Mouse (Mus musculus) lung, embryonic 16.5 days (tissue): ENCODE data around the gene Olfr1162. TPM values are rescaled to one million over a fixed set of nuclear protein-coding genes. Genes with fewer than 3 reads are reported as not detected.
"Not testable (repeated sequence)": the region's sequence is repeated elsewhere in the genome, so short reads cannot be mapped to it uniquely, and the experiment has no call there.

Experiments
- ATAC-seq: fragments of 200-750 bp; cut with Nextera tagmentation; 2 replicates; pipeline ENCODE4 v1.8.0; 2017; ENCODE audit warnings: low read depth, mild to moderate bottlenecking, moderate library complexity
- H3K27ac ChIP-seq: fragments of 300-500 bp; sonication (generic); 2 replicates; pipeline ENCODE4 v1.5.1; 2014; ENCODE audit warnings: mild to moderate bottlenecking, control low read depth, low read length
- H3K27me3 ChIP-seq: fragments of 300-500 bp; sonication (generic); 2 replicates; pipeline ENCODE4 v1.6.1; 2014; ENCODE audit warnings: low read depth, low read length, mixed read lengths; ENCODE audit not compliant: control insufficient read depth, insufficient read depth
- H3K36me3 ChIP-seq: fragments of 300-500 bp; sonication (generic); 2 replicates; pipeline ENCODE4 v1.6.1; 2014; ENCODE audit warnings: low read length; ENCODE audit not compliant: control insufficient read depth, insufficient read depth
- H3K4me1 ChIP-seq: fragments of 300-500 bp; sonication (generic); replicated peaks from 2 replicates; pipeline ENCODE4 v1.6.1; 2014; ENCODE audit warnings: low read length, mixed read lengths; ENCODE audit not compliant: control insufficient read depth, insufficient read depth
- H3K4me2 ChIP-seq: fragments of 300-500 bp; sonication (generic); 2 replicates; pipeline ENCODE4 v1.6.1; 2014; ENCODE audit warnings: low read depth, low read length, control low read depth
- H3K4me3 ChIP-seq: fragments of 300-500 bp; sonication (generic); 2 replicates; pipeline ENCODE4 v1.5.1; 2014; ENCODE audit warnings: mild to moderate bottlenecking, low read length, control low read depth
- H3K9ac ChIP-seq: fragments of 300-500 bp; sonication (generic); 2 replicates; pipeline ENCODE4 v1.6.1; 2014; ENCODE audit warnings: low read length, control low read depth
- H3K9me3 ChIP-seq: fragments of 300-500 bp; sonication (generic); 2 replicates; pipeline ENCODE4 v1.6.1; 2016; ENCODE audit warnings: low read length; ENCODE audit not compliant: control insufficient read depth
- WGBS: fragments of 180-500 bp; shearing (Covaris S2); extraction: QIAGEN DNeasy Blood & Tissue Kit; methylation state at CpG from one replicate; pipeline ENCODE4 v1.1.7; 2014; 5-methylcytosine and 5-hydroxymethylcytosine counted together
- polyA plus RNA-seq: library from polyadenylated mRNA; unstranded; fragments of >200 nt; fragmentation: Nextera tagmentation; extraction: Ambion mirVana; gene quantifications from 2 replicates; pipeline ENCODE4 v1.2.1, GENCODE M21; 2015

The Olfr1162 gene
- polyA plus RNA-seq, result not detected in 2 replicates

DNA sequence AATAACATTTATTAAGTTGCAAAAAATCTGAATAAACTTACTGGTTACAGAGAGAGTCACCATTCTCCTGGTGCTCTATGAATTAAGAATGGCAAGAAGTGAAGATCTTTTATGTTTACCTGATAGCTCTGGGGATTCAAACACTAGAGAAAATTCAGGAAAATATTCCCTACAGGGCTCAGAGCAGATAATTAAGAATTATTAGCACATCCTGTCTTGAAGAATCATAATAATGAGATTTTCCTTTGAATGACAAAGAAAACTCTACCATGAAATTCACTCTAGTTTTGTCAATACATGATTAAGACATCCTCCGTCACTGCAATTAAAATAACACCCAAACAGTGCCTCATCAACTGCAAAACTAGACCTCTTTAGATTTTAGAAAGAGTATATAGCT, at the start of gene Olfr1162:
Gene Olfr1162, minus strand, starts transcription at position 101 of the 400 bp plus-strand sequence.
- no peaks in the 10 kb centered on the region for H3K9me3 ChIP-seq
- H3K4me2 ChIP-seq, result no peak within 1 kb of the TSS
- WGBS, result 79% methylated on average over 1 of the region's 1 CpGs
- no peaks in the 10 kb centered on the region for H3K36me3 ChIP-seq
- no peaks in the 10 kb centered on the region for H3K4me1 ChIP-seq
- no peak within 1 kb of the TSS for H3K4me3 ChIP-seq
- H3K9ac ChIP-seq, result no peak within 1 kb of the TSS
- no peaks in the 10 kb centered on the region for H3K27me3 ChIP-seq
- H3K27ac ChIP-seq, result no peak within 1 kb of the TSS
- no peak for ATAC-seq

DNA sequence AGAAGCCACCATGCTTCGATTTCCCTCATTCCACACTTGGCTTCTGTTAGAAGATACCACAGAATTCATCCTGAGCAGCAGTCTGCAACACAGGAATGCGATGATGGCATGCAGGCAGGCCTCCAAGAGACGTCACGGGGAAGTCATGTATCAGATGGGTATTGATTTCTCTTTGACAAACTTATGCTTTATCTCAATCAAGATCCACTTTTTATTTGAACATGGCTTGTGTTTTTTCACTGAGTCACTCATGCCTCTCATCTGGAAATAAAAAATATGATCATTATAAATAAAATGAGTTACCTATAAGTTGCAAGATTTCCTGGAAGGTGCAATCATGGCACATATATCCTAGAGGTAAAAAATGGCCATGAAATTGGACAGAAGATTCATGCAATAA, 42.9 kb upstream of the Olfr1162 start, which contains the start of gene Olfr1164:
Gene Olfr1164, minus strand, starts transcription at position 101 of the 400 bp plus-strand sequence.
- no peak for ATAC-seq
- Histone ChIP-seq H3K9ac (no peak within 1 kb of the TSS), H3K4me1 (no peaks in the 10 kb centered on the region), H3K36me3 (no peaks in the 10 kb centered on the region), H3K27ac (no peak within 1 kb of the TSS), H3K4me2 (no peak within 1 kb of the TSS), H3K27me3 (no peaks in the 10 kb centered on the region), H3K4me3 (no peak within 1 kb of the TSS), H3K9me3 (no peaks in the 10 kb centered on the region)
- 70% methylated on average over 4 of the region's 4 CpGs for WGBS

DNA sequence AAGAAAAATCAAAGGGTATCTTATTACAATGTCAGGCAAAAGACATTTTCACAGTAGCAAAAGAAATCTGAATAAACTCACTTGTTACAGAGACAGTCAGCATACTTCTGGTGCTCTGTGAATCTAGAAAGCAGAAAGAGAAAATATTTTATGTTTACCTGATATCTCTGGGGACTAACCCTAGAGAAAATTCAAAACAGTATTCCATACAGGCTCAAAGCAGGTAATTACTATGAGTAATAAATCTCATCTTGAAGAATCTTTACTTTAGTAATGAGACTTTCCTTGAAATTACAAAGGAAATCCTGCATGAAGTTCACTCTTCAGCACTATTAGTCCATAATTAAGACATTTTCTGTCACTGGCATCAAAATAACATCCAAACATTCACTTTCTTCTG, 20.8 kb upstream of the Olfr1162 start, which contains the start of gene Olfr1163:
Gene Olfr1163, minus strand, starts transcription at position 101 of the 400 bp plus-strand sequence.
- no peak for ATAC-seq
- no peaks in the 10 kb centered on the region for H3K9me3 ChIP-seq
- H3K27me3 ChIP-seq, result no peaks in the 10 kb centered on the region
- H3K4me2 ChIP-seq, result no peak within 1 kb of the TSS
- no peaks in the 10 kb centered on the region for H3K4me1 ChIP-seq
- no peak within 1 kb of the TSS for H3K27ac ChIP-seq
- no peaks in the 10 kb centered on the region for H3K36me3 ChIP-seq
- H3K4me3 ChIP-seq, result no peak within 1 kb of the TSS
- H3K9ac ChIP-seq, result no peak within 1 kb of the TSS

DNA sequence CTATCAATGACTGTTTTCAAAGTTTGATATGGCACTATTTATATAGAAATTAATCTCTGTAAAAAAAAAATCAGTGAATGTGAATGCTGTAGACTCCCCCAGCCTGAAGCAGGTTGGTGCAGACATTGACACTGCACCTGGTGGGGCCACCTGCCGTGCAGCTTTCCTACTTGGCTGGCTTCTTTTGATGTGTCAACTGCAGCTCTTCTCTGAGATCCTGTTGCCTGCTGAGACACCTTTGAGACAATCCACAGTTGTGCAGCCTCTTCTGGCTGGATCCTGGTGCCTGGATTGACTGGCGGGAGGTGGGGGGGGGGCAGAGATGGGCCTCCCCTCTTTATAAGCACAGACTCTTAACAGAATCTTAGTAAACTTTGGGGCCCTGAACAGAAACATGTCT, 12.7 kb upstream of the Olfr1162 start:
- no peak for ATAC-seq
- Histone ChIP-seq H3K27me3 (no peaks in the 10 kb centered on the region), H3K36me3 (no peaks in the 10 kb centered on the region), H3K9me3 (no peaks in the 10 kb centered on the region), H3K9ac (no peak overlapping the region), H3K27ac (no peak overlapping the region), H3K4me2 (no peak overlapping the region), H3K4me3 (no peak overlapping the region), H3K4me1 (no peaks in the 10 kb centered on the region)
- 79% methylated on average over 2 of the region's 2 CpGs for WGBS

DNA sequence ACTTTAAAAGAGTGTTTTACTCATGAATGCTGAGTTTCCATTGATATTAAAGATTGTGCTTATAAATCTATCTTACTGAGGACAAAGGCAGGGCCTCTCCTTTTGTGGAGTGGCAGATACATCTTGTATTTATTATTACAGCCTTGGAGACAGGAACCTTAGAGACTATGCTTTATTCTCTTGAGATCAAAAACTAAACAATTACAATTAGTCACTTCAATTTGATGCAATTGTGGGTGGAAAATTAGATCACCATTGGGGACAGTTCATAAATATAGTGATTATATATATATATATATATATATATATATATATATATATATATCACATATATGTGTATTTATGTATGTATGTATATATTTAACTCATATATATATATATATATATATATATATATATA, 13.3 kb downstream of the Olfr1162 start, which contains the start of gene Olfr73:
Gene Olfr73, minus strand, starts transcription at position 101 of the 400 bp plus-strand sequence.
- H3K4me3 ChIP-seq, result no peak within 1 kb of the TSS
- H3K27me3 ChIP-seq, result no peaks in the 10 kb centered on the region
- H3K4me1 ChIP-seq, result no peaks in the 10 kb centered on the region
- no peaks in the 10 kb centered on the region for H3K9me3 ChIP-seq
- H3K9ac ChIP-seq, result no peak within 1 kb of the TSS
- no peaks in the 10 kb centered on the region for H3K36me3 ChIP-seq
- no peak for ATAC-seq
- H3K27ac ChIP-seq, result no peak within 1 kb of the TSS
- H3K4me2 ChIP-seq, result no peak within 1 kb of the TSS

DNA sequence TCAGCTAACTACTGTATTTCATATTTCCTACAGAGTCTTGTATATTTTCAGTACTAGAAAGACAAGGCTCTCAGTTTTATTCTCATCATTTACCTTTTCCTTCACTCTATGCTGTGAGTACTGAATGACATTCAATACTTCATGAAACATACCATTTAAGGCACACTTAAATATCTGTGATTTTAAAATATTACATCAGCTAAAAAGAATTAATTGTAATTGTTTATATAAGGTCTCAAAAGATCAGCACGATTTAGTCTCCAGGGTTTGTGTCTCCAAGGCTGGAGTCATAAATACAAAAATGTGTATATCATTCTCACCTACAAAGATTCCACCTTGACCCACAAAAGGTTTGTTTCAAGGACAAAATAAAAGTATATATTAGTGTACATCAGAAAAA, 28.5 kb downstream of the Olfr1162 start, which contains the start of gene Olfr1161:
Gene Olfr1161, plus strand, starts transcription at position 301 of the 400 bp plus-strand sequence.
- H3K4me2 ChIP-seq, H3K36me3 ChIP-seq, H3K4me1 ChIP-seq, H3K9me3 ChIP-seq, H3K27ac ChIP-seq, H3K9ac ChIP-seq, H3K4me3 ChIP-seq, ATAC-seq, H3K27me3 ChIP-seq: not testable (repeated sequence)
- 62% methylated on average over 1 of the region's 1 CpGs for WGBS

DNA sequence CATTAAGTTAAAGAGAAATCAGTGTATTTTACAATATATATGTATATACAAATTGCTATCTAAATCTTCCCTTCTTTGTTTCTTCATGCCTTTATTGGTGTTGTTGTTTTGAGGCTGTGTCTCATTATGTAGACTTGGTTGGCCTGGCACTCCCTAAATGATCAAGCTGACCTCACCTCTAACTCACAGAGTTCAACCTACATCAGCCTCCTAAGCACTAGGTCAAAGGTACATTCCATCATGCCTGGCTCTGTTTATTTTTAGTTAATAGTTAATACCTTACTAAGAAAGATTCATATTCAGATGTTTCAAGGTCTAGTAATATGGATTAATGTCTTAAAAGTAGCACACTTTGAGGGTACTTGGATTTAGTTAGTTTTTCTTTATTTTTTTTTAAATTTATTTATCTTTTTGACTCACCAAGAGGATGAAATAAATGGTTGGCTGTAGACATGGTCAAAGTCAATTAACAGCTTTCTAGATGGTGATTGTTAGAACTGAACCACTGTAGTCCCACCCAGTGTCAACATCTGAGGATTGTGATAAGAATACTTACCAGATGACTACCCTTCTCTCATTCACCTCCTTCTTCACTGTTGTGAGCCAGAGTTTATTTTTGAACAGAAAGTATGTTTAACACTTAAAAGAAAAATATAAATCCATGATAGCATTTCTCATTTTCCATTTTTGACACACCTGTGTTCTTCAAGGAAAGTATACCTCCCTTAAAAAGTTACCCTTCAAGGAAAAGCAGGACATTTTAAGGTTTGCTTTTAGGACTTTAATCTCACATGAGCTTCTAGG, 43.2 kb downstream of the Olfr1162 start, which contains the start of gene Olfr1160:
Gene Olfr1160, minus strand, starts transcription at position 754 of the 804 bp plus-strand sequence.
- Histone ChIP-seq H3K4me2 (no peak within 1 kb of the TSS), H3K4me1 (no peaks in the 10 kb centered on the region), H3K9me3 (no peaks in the 10 kb centered on the region), H3K4me3 (no peak within 1 kb of the TSS), H3K36me3 (no peaks in the 10 kb centered on the region), H3K9ac (no peak within 1 kb of the TSS), H3K27ac (no peak within 1 kb of the TSS), H3K27me3 (no peaks in the 10 kb centered on the region)
- no peak for ATAC-seq

Other genes starting within 250 kb of the Olfr1162 start
- not detected in 2 replicates for gene Olfr1145, start 241.3 kb downstream of the Olfr1162 start, polyA plus RNA-seq
- not detected in 2 replicates for gene Olfr1148, start 220.6 kb downstream of the Olfr1162 start, polyA plus RNA-seq
- not detected in 2 replicates for gene Olfr1150-ps1, start 207.1 kb downstream of the Olfr1162 start, polyA plus RNA-seq
- not detected in 2 replicates for gene Olfr1151, start 195.3 kb downstream of the Olfr1162 start, polyA plus RNA-seq
- gene Olfr1152, start 184.6 kb downstream of the Olfr1162 start, polyA plus RNA-seq, result not detected in 2 replicates
- not detected in 2 replicates for gene Olfr1153, start 156.2 kb downstream of the Olfr1162 start, polyA plus RNA-seq
- not detected in 2 replicates for gene Olfr1154, start 146.0 kb downstream of the Olfr1162 start, polyA plus RNA-seq
- not detected in 2 replicates for gene Olfr1155, start 106.0 kb downstream of the Olfr1162 start, polyA plus RNA-seq
- not detected in 2 replicates for gene Olfr1156, start 98.0 kb downstream of the Olfr1162 start, polyA plus RNA-seq
- not detected in 2 replicates for gene Olfr1157, start 82.8 kb downstream of the Olfr1162 start, polyA plus RNA-seq
- not detected in 2 replicates for gene Olfr74, start 76.5 kb downstream of the Olfr1162 start, polyA plus RNA-seq
- gene Olfr1158, start 61.0 kb downstream of the Olfr1162 start, polyA plus RNA-seq, result not detected in 2 replicates
- not detected in 2 replicates for gene Olfr1160, start 42.9 kb downstream of the Olfr1162 start, polyA plus RNA-seq
- gene Olfr1161, start 28.4 kb downstream of the Olfr1162 start, polyA plus RNA-seq, result not detected in 2 replicates
- gene Olfr73, start 13.4 kb downstream of the Olfr1162 start, polyA plus RNA-seq, result not detected in 2 replicates
- gene Olfr1163, start 20.7 kb upstream of the Olfr1162 start, polyA plus RNA-seq, result not detected in 2 replicates
- gene Olfr1164, start 42.8 kb upstream of the Olfr1162 start, polyA plus RNA-seq, result not detected in 2 replicates
- gene Olfr1166, start 77.1 kb upstream of the Olfr1162 start, polyA plus RNA-seq, result not detected in 2 replicates
- not detected in 2 replicates for gene Olfr1167, start 104.1 kb upstream of the Olfr1162 start, polyA plus RNA-seq
- gene Olfr1168, start 130.8 kb upstream of the Olfr1162 start, polyA plus RNA-seq, result not detected in 2 replicates
- not detected in 2 replicates for gene Olfr1170, start 177.2 kb upstream of the Olfr1162 start, polyA plus RNA-seq
- not detected in 2 replicates for gene Olfr1173, start 228.7 kb upstream of the Olfr1162 start, polyA plus RNA-seq